Mouse (Mus musculus) stomach, embryonic 16.5 days (tissue): ENCODE data around the gene Recql5. TPM values are rescaled to one million over a fixed set of nuclear protein-coding genes. Genes with fewer than 3 reads are reported as not detected.

Experiments used
- ATAC-seq: fragments of 200-750 bp; cut with Nextera tagmentation; 2 replicates; pipeline ENCODE4 v1.8.0; 2017; ENCODE audit warnings: moderate number of reproducible peaks, moderate TSS enrichment; ENCODE audit not compliant: insufficient read depth, low FRiP score
- H3K27ac ChIP-seq: fragments of 300-500 bp; sonication (generic); 2 replicates; pipeline ENCODE4 v1.5.1; 2014; ENCODE audit warnings: low read length
- H3K27me3 ChIP-seq: fragments of 300-500 bp; sonication (generic); 2 replicates; pipeline ENCODE4 v1.6.1; 2014; ENCODE audit warnings: low read length, control low read depth, mixed read lengths; ENCODE audit not compliant: control insufficient read depth, insufficient read depth
- H3K36me3 ChIP-seq: fragments of 300-500 bp; sonication (generic); 2 replicates; pipeline ENCODE4 v1.6.1; 2014; ENCODE audit warnings: low read length; ENCODE audit not compliant: control insufficient read depth, insufficient read depth
- H3K4me1 ChIP-seq: fragments of 300-500 bp; sonication (generic); 2 replicates; pipeline ENCODE4 v1.6.1; 2014; ENCODE audit warnings: low read length, control low read depth, mixed read lengths; ENCODE audit not compliant: control insufficient read depth, insufficient read depth
- H3K4me2 ChIP-seq: fragments of 300-500 bp; sonication (generic); 2 replicates; pipeline ENCODE4 v1.6.1; 2014; ENCODE audit warnings: low read depth, low read length, mixed read lengths
- H3K4me3 ChIP-seq: fragments of 300-500 bp; sonication (generic); replicated peaks from 2 replicates; pipeline ENCODE4 v1.5.1; 2014; ENCODE audit warnings: mild to moderate bottlenecking, low read length
- H3K9ac ChIP-seq: fragments of 300-500 bp; sonication (generic); 2 replicates; pipeline ENCODE4 v1.6.1; 2014; ENCODE audit warnings: low read length
- H3K9me3 ChIP-seq: fragments of 300-500 bp; sonication (generic); replicated peaks from 2 replicates; pipeline ENCODE4 v1.6.1; 2016; ENCODE audit warnings: low read length, control low read depth; ENCODE audit not compliant: control insufficient read depth
- WGBS: fragments of 180-500 bp; shearing (Covaris S2); extraction: QIAGEN DNeasy Blood & Tissue Kit; methylation state at CpG from one replicate; pipeline ENCODE4 v1.1.7; 2014; 5-methylcytosine and 5-hydroxymethylcytosine counted together
- polyA plus RNA-seq: library from polyadenylated mRNA; unstranded; fragments of >200 nt; fragmentation: Nextera tagmentation; extraction: Ambion mirVana; gene quantifications from 2 replicates; pipeline ENCODE4 v1.2.1, GENCODE M21; 2015

Gene Recql5
- polyA plus RNA-seq, 1 experiment from 2014 or later = 19.7 TPM

- Histone ChIP-seq H3K4me2 (no peak overlapping the region), H3K4me1 (0 out of 2 replicates have a peak, but pooled peaks cover under 1% of the 10 kb centered on the region), H3K27ac (no peak overlapping the region), H3K36me3 (no peaks in the 10 kb centered on the region), H3K9ac (no peak overlapping the region), H3K9me3 (no peaks in the 10 kb centered on the region), H3K4me3 (no peak overlapping the region), H3K27me3 (no peaks in the 10 kb centered on the region)
- 66% methylated on average over 11 of the region's 11 CpGs for WGBS
- no peak for ATAC-seq
Observed at GRCm38 (mm10) chr11:115885281-115885680, 48.0 kb downstream of the Recql5 start.

GRCm38 (mm10) chr11:115884361-115884760 lies 48.9 kb downstream of the Recql5 start:
- Histone ChIP-seq H3K9ac (no peak overlapping the region), H3K27ac (no peak overlapping the region), H3K4me1 (0 out of 2 replicates have a peak, but pooled peaks cover 3% of the 10 kb centered on the region), H3K27me3 (no peaks in the 10 kb centered on the region), H3K4me3 (no peak overlapping the region), H3K9me3 (no peaks in the 10 kb centered on the region), H3K36me3 (no peaks in the 10 kb centered on the region), H3K4me2 (no peak overlapping the region)
- ATAC-seq = peak; percentile 45; the same call in 1 of the 2 replicates
- WGBS = 86% methylated on average over 3 of the region's 3 CpGs

- no peak overlapping the region for H3K9ac ChIP-seq
- H3K27me3 ChIP-seq = no peaks in the 10 kb centered on the region
- WGBS = 37% methylated on average over 15 of the region's 17 CpGs
- no peaks in the 10 kb centered on the region for H3K36me3 ChIP-seq
- no peaks in the 10 kb centered on the region for H3K9me3 ChIP-seq
- no peak overlapping the region for H3K4me3 ChIP-seq
- no peak overlapping the region for H3K4me2 ChIP-seq
- H3K4me1 ChIP-seq = 0 out of 2 replicates have a peak, but pooled peaks cover 3% of the 10 kb centered on the region
- no peak overlapping the region for H3K27ac ChIP-seq
- no peak for ATAC-seq
Observed at GRCm38 (mm10) chr11:115883251-115883650, 50.0 kb downstream of the Recql5 start.

- no peak overlapping the region for H3K4me3 ChIP-seq
- H3K27ac ChIP-seq = no peak overlapping the region
- H3K9ac ChIP-seq = no peak overlapping the region
- 0 out of 2 replicates have a peak, but pooled peaks cover 3% of the 10 kb centered on the region for H3K4me1 ChIP-seq
- 25% methylated on average over 5 of the region's 5 CpGs for WGBS
- no peak overlapping the region for H3K4me2 ChIP-seq
- H3K9me3 ChIP-seq = no peaks in the 10 kb centered on the region
- no peaks in the 10 kb centered on the region for H3K36me3 ChIP-seq
- H3K27me3 ChIP-seq = no peaks in the 10 kb centered on the region
- ATAC-seq = no peak
Observed at GRCm38 (mm10) chr11:115881002-115881401, 52.3 kb downstream of the Recql5 start.

GRCm38 (mm10) chr11:115878071-115878470 lies 55.2 kb downstream of the Recql5 start:
- H3K4me2 ChIP-seq = no peak overlapping the region
- no peak for ATAC-seq
- no peaks in the 10 kb centered on the region for H3K36me3 ChIP-seq
- H3K9ac ChIP-seq = 0 out of 2 replicates have a peak overlapping the region, but pooled peaks have one; percentile 40
- no peaks in the 10 kb centered on the region for H3K9me3 ChIP-seq
- H3K4me1 ChIP-seq = 0 out of 2 replicates have a peak, but pooled peaks cover 3% of the 10 kb centered on the region
- H3K4me3 ChIP-seq = peak overlapping the region; percentile 5; the same call in 1 of the 2 replicates
- H3K27me3 ChIP-seq = no peaks in the 10 kb centered on the region
- peak overlapping the region; percentile 47 for H3K27ac ChIP-seq
- WGBS = 65% methylated on average over 8 of the region's 8 CpGs

GRCm38 (mm10) chr11:115877174-115877755 lies 56.0 kb downstream of the Recql5 start:
- Histone ChIP-seq H3K27ac (peak overlapping the region; percentile 58), H3K4me3 (peak overlapping the region; percentile 5; the same call in 1 of the 2 replicates), H3K9me3 (no peaks in the 10 kb centered on the region), H3K27me3 (no peaks in the 10 kb centered on the region), H3K9ac (peak overlapping the region; percentile 31; the same call in 1 of the 2 replicates), H3K36me3 (no peaks in the 10 kb centered on the region), H3K4me1 (0 out of 2 replicates have a peak, but pooled peaks cover 4% of the 10 kb centered on the region), H3K4me2 (no peak overlapping the region)
- 42% methylated on average over 6 of the region's 6 CpGs for WGBS
- ATAC-seq = peak; percentile 71

GRCm38 (mm10) chr11:115876438-115876837 lies 56.8 kb downstream of the Recql5 start:
- 79% methylated on average over 5 of the region's 5 CpGs for WGBS
- Histone ChIP-seq H3K27ac (peak overlapping the region; percentile 58; the same call in 1 of the 2 replicates), H3K4me2 (no peak overlapping the region), H3K4me1 (0 out of 2 replicates have a peak, but pooled peaks cover 6% of the 10 kb centered on the region), H3K9ac (no peak overlapping the region), H3K36me3 (no peaks in the 10 kb centered on the region), H3K27me3 (no peaks in the 10 kb centered on the region), H3K9me3 (no peaks in the 10 kb centered on the region), H3K4me3 (no peak overlapping the region)
- ATAC-seq = no peak

GRCm38 (mm10) chr11:115875935-115876334 lies 57.3 kb downstream of the Recql5 start:
- no peaks in the 10 kb centered on the region for H3K27me3 ChIP-seq
- H3K4me1 ChIP-seq = 0 out of 2 replicates have a peak, but pooled peaks cover 6% of the 10 kb centered on the region
- no peak overlapping the region for H3K4me3 ChIP-seq
- no peaks in the 10 kb centered on the region for H3K9me3 ChIP-seq
- H3K36me3 ChIP-seq = no peaks in the 10 kb centered on the region
- H3K4me2 ChIP-seq = no peak overlapping the region
- no peak for ATAC-seq
- WGBS = 87% methylated on average over 3 of the region's 3 CpGs
- no peak overlapping the region for H3K27ac ChIP-seq
- H3K9ac ChIP-seq = no peak overlapping the region

GRCm38 (mm10) chr11:115872437-115872836 lies 60.8 kb downstream of the Recql5 start:
- WGBS = 46% methylated on average over 4 of the region's 4 CpGs
- no peak for ATAC-seq
- no peak overlapping the region for H3K27ac ChIP-seq
- H3K4me2 ChIP-seq = no peak overlapping the region
- H3K9ac ChIP-seq = no peak overlapping the region
- H3K9me3 ChIP-seq = no peaks in the 10 kb centered on the region
- H3K36me3 ChIP-seq = no peaks in the 10 kb centered on the region
- H3K4me1 ChIP-seq = 0 out of 2 replicates have a peak, but pooled peaks cover 4% of the 10 kb centered on the region
- no peak overlapping the region for H3K4me3 ChIP-seq
- no peaks in the 10 kb centered on the region for H3K27me3 ChIP-seq
